Comparison of ENCODE assay signal across 19 mouse cellular contexts in genomic region chr10:41227626-41228025, GRCm38 (mm10).
DNase-seq lines count a peak whose midpoint lies in the region; ATAC-seq and TF ChIP-seq lines count a peak whose summit lies in the region.
"Had no signal": no experiment of that assay in that cellular context is flagged by ENCODE, and none has a peak within 500 bp of the region (broad histone marks: within the 10 kb centered on the region; RNA-seq: fewer than 3 reads in every experiment).

No protein-coding gene starts in this region.

- H3K27me3 ChIP-seq in hindbrain, postnatal 0 days (ENCODE audit: insufficient read depth, low read length): no peaks in the 10 kb centered on the region
- no peaks in the 10 kb centered on the region for H3K27me3 ChIP-seq in hindbrain, embryonic 10.5 days (ENCODE audit: insufficient read depth, poor library complexity, severe bottlenecking)
- H3K27me3 ChIP-seq in liver, embryonic 15.5 days: no peaks in the 10 kb centered on the region
- no peaks in the 10 kb centered on the region for H3K27me3 ChIP-seq in liver, embryonic 11.5 days (replicated peaks; ENCODE audit: control insufficient read depth, insufficient read depth, low read length)
- H3K27me3 ChIP-seq in intestine, embryonic 15.5 days (replicated peaks): no peaks in the 10 kb centered on the region
- H3K27me3 ChIP-seq: heart, embryonic 15.5 days; hindbrain, embryonic 15.5 days had no signal

- H3K9me3 ChIP-seq in hindbrain, postnatal 0 days (ENCODE audit: low read length): no peaks in the 10 kb centered on the region
- no peaks in the 10 kb centered on the region for H3K9me3 ChIP-seq in hindbrain, embryonic 10.5 days
- no peaks in the 10 kb centered on the region for H3K9me3 ChIP-seq in liver, embryonic 15.5 days (replicated peaks)
- H3K9me3 ChIP-seq in liver, embryonic 11.5 days (ENCODE audit: control insufficient read depth, low read length): no peaks in the 10 kb centered on the region
- no peaks in the 10 kb centered on the region for H3K9me3 ChIP-seq in intestine, embryonic 15.5 days
- H3K9me3 ChIP-seq: embryonic facial prominence, embryonic 10.5 days; forebrain, embryonic 10.5 days; heart, embryonic 15.5 days; hindbrain, embryonic 15.5 days had no signal

- 68% methylated on average over 7 of the region's 7 CpGs for WGBS in hindbrain, postnatal 0 days
- WGBS in hindbrain, embryonic 10.5 days: 87% methylated on average over 7 of the region's 7 CpGs
- 80% methylated on average over 7 of the region's 7 CpGs for WGBS in liver, embryonic 15.5 days (ENCODE audit: insufficient replicate concordance)
- 90% methylated on average over 7 of the region's 7 CpGs for WGBS in liver, embryonic 11.5 days
- 92% methylated on average over 7 of the region's 7 CpGs for WGBS in intestine, embryonic 15.5 days

- TF ChIP-seq CTCF in hindbrain, postnatal 0 days (IDR thresholded peaks at IDR 0.05; ENCODE audit: low read depth): no peak

- no peak for ATAC-seq in hindbrain, postnatal 0 days
- ATAC-seq in liver, embryonic 15.5 days (ENCODE audit: insufficient read depth): no peak
- no peak for ATAC-seq in liver, embryonic 11.5 days (replicated peaks; ENCODE audit: low FRiP score)
- no peak for ATAC-seq in intestine, embryonic 15.5 days
- ATAC-seq: forebrain, embryonic 14.5 days; inflammation-experienced regulatory T-cells, adult 6 months had no signal

- no peak overlapping the region for H3K4me2 ChIP-seq in hindbrain, postnatal 0 days (ENCODE audit: low read depth, low read length)
- no peak overlapping the region for H3K4me2 ChIP-seq in liver, embryonic 15.5 days
- H3K4me2 ChIP-seq in liver, embryonic 11.5 days: no peak overlapping the region
- H3K4me2 ChIP-seq in intestine, embryonic 15.5 days (replicated peaks): no peak overlapping the region
- H3K4me2 ChIP-seq: heart, embryonic 11.5 days; heart, embryonic 15.5 days; hindbrain, embryonic 15.5 days had no signal

- no peak overlapping the region for H3K4me3 ChIP-seq in hindbrain, postnatal 0 days (ENCODE audit: low read length)
- H3K4me3 ChIP-seq in hindbrain, embryonic 10.5 days: no peak overlapping the region
- no peak overlapping the region for H3K4me3 ChIP-seq in liver, embryonic 15.5 days (replicated peaks)
- no peak overlapping the region for H3K4me3 ChIP-seq in liver, embryonic 11.5 days (ENCODE audit: low read depth, low read length)
- no peak overlapping the region for H3K4me3 ChIP-seq in intestine, embryonic 15.5 days (replicated peaks)
- H3K4me3 ChIP-seq: embryonic facial prominence, embryonic 10.5 days; erythroblast, embryonic 14.5 days; forebrain, embryonic 10.5 days; heart, adult 2 months; heart, embryonic 15.5 days; hindbrain, embryonic 15.5 days had no signal

- no peak overlapping the region for H3K27ac ChIP-seq in hindbrain, postnatal 0 days
- no peak overlapping the region for H3K27ac ChIP-seq in hindbrain, embryonic 10.5 days
- peak overlapping the region; percentile 42; the same call in 1 of the 2 replicates for H3K27ac ChIP-seq in liver, embryonic 15.5 days (replicated peaks)
- H3K27ac ChIP-seq in liver, embryonic 11.5 days (ENCODE audit: low read depth, low read length): no peak overlapping the region
- no peak overlapping the region for H3K27ac ChIP-seq in intestine, embryonic 15.5 days
- H3K27ac ChIP-seq: embryonic facial prominence, embryonic 10.5 days; forebrain, embryonic 10.5 days; heart, adult 2 months; heart, embryonic 15.5 days; hindbrain, embryonic 15.5 days had no signal

- DNase-seq in cerebellum, postnatal 14 days: peak; percentile 19 to 29
- DNase-seq in cerebellum, adult 18-20 months: no peak
- DNase-seq in hindbrain, postnatal 0 days (ENCODE audit: low spot score): peak; percentile 17
- no peak for DNase-seq in hindbrain, embryonic 10.5 days (ENCODE audit: low spot score)
- DNase-seq in liver, embryonic 11.5 days (ENCODE audit: low spot score): no peak
- DNase-seq: adrenal gland, postnatal 10 days; cerebellum, adult 2 months; gastrocnemius, postnatal 10 days; heart, adult 2 months had no signal

- H3K4me1 ChIP-seq in hindbrain, postnatal 0 days (ENCODE audit: insufficient read depth, low read length): no peaks in the 10 kb centered on the region
- H3K4me1 ChIP-seq in hindbrain, embryonic 10.5 days (replicated peaks): no peaks in the 10 kb centered on the region
- peaks cover 15% of the 10 kb centered on the region for H3K4me1 ChIP-seq in liver, embryonic 15.5 days (replicated peaks)
- no peaks in the 10 kb centered on the region for H3K4me1 ChIP-seq in liver, embryonic 11.5 days (replicated peaks; ENCODE audit: control insufficient read depth, insufficient read depth, low read length)
- H3K4me1 ChIP-seq in intestine, embryonic 15.5 days (replicated peaks): no peaks in the 10 kb centered on the region
- H3K4me1 ChIP-seq: forebrain, embryonic 10.5 days; heart, embryonic 15.5 days; hindbrain, embryonic 15.5 days had no signal

- H3K9ac ChIP-seq in hindbrain, postnatal 0 days (replicated peaks; ENCODE audit: low read length): no peak overlapping the region
- no peak overlapping the region for H3K9ac ChIP-seq in liver, embryonic 15.5 days
- H3K9ac ChIP-seq in liver, embryonic 11.5 days (ENCODE audit: low read depth, low read length): no peak overlapping the region
- H3K9ac ChIP-seq in intestine, embryonic 15.5 days: no peak overlapping the region
- H3K9ac ChIP-seq: heart, embryonic 15.5 days; hindbrain, embryonic 15.5 days had no signal

- peaks cover 16% of the 10 kb centered on the region for H3K36me3 ChIP-seq in hindbrain, postnatal 0 days (ENCODE audit: insufficient read depth, low read length)
- 0 out of 2 replicates have a peak, but pooled peaks cover 8% of the 10 kb centered on the region for H3K36me3 ChIP-seq in hindbrain, embryonic 10.5 days
- H3K36me3 ChIP-seq in liver, embryonic 15.5 days (replicated peaks): 0 out of 2 replicates have a peak, but pooled peaks cover 3% of the 10 kb centered on the region
- H3K36me3 ChIP-seq in liver, embryonic 11.5 days (ENCODE audit: control insufficient read depth, insufficient read depth, low read length): no peaks in the 10 kb centered on the region
- no peaks in the 10 kb centered on the region for H3K36me3 ChIP-seq in intestine, embryonic 15.5 days
- H3K36me3 ChIP-seq: embryonic facial prominence, embryonic 10.5 days; forebrain, embryonic 10.5 days had no signal

Comparison
In these comparisons a context has a peak if more than half of its experiments do, and no peak if none do; other contexts are left out.
1. DNase-seq: peak in cerebellum, postnatal 14 days (2 of 2) and hindbrain, postnatal 0 days (single experiment); none in cerebellum, adult 18-20 months (0 of 2), hindbrain, embryonic 10.5 days (single experiment) and liver, embryonic 11.5 days (single experiment).